Mouse (Mus musculus) mouse trophoblast stem cell (cell line): ENCODE measurements at regions not wholly inside any gene's neighbourhood (a gene's known extent, or its start where the extent isn't known, plus 50 kb on each side); places are given as distances from the start of the nearest gene placed in this dataset.

Source experiments
- in situ Hi-C, 2 experiments: fragments of 300-500 bp; cut with MseI, MboI; formaldehyde crosslinking; loops; 2 replicates in 1 of 2; 3 replicates in 1 of 2; pipeline ENCODE4 v1.15.1; 2025

- in situ Hi-C loops = no loop called here
Observed at GRCm38 (mm10) chr4:48842777-48843214, 179.5 kb downstream of the Cavin4 start.

DNA sequence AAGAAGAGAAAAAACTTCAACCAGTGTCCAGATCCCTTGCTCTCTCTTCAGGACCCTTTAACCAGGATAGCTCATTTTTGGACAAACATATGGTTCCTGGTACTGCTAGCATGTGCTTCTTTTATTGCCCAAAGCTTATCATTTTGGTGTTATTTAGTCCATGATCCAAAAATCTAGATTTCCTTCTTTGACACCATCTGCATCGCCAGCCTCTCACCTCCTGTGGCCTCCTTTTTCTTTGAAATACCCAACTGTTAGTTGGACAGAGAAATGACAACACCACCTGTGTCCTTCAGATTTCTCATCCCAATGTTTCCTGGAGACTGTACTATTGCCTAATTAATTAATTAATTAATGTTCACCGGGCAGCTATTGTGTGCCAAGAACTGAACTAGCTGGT is 188.0 kb upstream of the Plppr1 start:
- in situ Hi-C loops = no loop called here

- in situ Hi-C loops = no loop called here
Observed at GRCm38 (mm10) chr4:48889074-48889592, 169.9 kb upstream of the Plppr1 start.

- in situ Hi-C loops = no loop called here
Observed at GRCm38 (mm10) chr4:48904551-48904950, 154.5 kb upstream of the Plppr1 start.

DNA sequence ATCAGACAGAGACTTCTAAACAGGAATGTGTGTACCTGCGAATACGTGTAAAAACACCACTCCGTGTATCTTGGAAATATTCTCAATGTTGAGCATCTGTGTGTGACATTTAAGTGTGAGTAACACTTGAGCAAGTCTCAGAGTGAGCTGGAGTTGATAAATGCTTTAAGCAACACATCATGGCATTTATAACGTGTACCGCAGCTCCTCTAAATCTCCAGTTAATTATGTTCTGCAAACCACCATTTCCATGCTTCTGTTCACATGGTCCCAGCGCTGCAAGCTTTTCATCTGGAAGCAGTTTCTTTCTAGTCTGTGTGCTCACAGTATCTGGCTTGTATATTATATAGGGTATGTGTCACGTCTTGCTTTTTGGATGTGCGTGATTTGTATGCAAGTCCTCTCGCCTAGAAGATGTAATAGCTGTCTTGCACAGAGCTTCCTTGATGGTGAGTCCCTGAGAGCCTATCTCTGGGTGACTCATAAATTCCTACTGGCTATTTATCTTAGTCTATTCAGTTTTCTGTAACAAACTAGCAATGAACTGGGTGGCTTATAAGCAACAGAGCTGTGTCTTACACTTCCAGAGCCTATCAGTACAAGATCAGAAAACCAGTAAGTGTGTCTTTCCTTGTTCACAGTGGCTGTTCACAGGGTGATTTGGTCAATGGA is 153.7 kb upstream of the Plppr1 start:
- in situ Hi-C loops = no loop called here

DNA sequence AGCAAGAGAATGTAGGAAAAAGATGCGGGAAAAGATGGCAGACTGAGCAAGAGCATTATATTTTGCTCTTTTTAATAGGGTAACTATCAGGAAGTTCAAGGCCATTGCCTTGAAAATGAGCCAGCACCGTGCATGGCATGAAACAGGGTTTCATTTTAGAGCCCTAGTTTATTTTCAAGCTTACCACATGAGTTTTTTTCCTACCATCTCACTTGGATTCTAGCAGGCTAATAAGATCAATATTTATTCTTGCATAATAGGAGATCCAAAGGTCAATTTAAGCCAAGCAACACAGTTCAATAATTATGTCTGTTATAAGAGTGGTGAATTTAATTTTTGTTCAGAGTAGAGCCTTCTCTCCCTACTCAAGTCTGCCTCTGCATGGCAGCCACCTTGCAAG is 149.9 kb upstream of the Plppr1 start:
- in situ Hi-C loops = no loop called here

- in situ Hi-C loops = no loop called here
Observed at GRCm38 (mm10) chr4:48913301-48913700, 145.8 kb upstream of the Plppr1 start.

- in situ Hi-C loops = no loop called here
Observed at GRCm38 (mm10) chr4:48924576-48925459, 134.3 kb upstream of the Plppr1 start.

GRCm38 (mm10) chr4:48938420-48938819 is 120.7 kb upstream of the Plppr1 start:
- in situ Hi-C loops = no loop called here

DNA sequence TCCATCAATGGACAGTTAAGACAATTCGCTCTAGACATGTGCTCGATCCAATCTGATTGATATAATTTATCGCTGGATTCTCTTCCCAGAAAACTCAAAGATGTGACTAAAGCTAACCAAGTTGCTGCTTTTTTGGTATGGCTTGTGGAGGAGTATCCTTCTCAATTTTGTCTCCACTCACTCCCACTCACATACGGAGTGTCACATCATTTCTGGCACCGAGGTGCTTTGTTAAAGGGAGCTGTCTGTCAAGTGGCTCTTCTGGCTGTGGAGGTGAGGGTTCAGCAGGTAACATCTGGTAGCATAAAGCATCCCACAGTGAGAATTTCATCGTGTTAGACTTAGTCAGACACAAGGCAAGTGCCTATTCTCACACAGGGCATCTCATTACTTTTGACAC is 120.2 kb upstream of the Plppr1 start:
- in situ Hi-C loops = no loop called here

DNA sequence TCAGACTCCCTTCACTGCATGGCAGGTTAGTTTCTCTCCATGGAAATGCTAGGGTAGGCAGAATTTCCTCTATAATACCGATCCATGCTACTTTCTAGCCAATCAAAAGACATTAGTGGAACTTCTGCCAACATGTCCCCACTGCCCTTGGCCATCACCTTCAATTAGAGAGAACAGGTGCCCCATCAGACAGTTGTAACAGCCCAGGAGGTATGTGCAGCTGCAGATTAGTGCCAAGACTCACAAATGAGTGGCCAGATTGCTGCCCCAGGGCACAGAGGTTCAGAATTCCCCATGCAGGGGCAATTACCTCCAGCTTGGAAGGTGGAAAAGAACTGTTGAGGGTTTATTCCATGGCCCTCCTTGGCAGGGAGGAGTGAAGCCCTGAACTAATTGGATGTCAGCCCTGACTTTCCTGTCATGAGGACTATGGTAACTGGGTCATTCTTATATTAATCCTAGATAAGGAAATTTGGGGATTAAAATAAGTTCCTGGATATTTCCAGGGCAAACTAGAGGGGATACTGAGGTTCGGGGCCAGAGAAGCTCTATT is 113.7 kb upstream of the Plppr1 start:
- in situ Hi-C loops = no loop called here

DNA sequence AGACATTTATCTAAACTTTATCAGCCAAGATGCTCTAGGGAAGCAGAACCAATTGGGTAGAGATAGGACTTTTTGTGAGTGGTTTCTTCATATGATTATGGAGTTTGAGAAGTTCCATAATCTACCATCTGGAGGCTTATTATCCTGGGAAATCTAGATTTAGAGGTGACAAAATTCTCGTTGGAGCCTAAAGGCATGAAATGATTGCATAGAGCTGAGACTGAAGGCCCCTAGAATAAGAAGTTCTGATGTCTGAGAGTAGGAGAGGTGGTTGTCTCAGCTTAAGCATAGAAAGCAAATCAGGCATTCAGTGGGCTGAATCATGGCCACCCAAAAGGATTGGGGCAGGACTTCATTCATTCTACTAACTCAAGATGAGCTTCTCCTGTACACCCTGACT is 106.1 kb upstream of the Plppr1 start:
- in situ Hi-C loops = no loop called here

DNA sequence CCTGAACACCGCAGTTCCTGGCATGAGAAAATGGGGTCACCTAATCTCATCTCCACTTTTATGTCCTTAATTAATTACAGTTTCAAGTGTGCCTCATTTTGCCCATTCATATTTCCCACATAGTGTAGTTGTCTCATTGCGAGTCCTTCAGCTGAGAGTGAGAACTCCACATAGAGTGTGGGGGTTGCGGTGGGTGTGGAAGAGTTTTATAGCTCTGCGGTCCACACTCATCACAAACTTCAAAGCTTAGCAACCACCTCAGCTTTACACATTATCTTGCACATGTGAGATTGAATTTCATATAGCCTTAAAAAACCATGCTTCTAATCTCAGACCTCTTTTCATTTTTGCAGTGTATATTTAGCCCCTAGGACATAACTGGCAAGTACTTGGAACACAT is 83.3 kb upstream of the Plppr1 start:
- in situ Hi-C loops = no loop called here

DNA sequence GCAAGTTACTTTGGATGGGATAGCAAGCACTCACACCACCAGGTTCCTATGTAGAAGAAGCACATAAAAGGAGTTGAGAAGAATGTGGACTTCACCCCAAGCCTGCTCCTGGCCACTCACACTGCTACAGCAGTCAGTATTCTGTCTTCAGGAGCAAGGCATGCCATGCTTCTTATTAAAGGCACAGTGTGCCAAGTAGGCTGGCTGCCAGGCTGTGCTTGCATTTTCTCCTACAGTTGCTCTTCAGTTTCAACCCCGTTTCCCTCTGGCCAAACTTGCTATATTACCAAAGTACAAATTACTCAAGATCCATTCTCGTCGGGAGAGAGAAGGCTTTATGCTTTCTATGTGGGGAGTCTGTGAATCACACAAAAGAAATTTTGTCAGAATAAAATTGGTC is 67.1 kb upstream of the Plppr1 start:
- in situ Hi-C loops = no loop called here
